Mouse (Mus musculus) midbrain, embryonic 10.5 days (tissue): ENCODE results near the gene Aldh9a1. TPM values are rescaled to one million over a fixed set of nuclear protein-coding genes. Genes with fewer than 3 reads are reported as not detected.

ENCODE experiments used
- DNase-seq: peaks from one replicate; pipeline ENCODE4 v3.0.0-alpha.2; 2017; ENCODE audit warnings: low spot score
- H3K27ac ChIP-seq: fragments of 300-500 bp; sonication (generic); replicated peaks from 2 replicates; pipeline ENCODE4 v1.5.1; 2016; ENCODE audit warnings: mild to moderate bottlenecking
- H3K27me3 ChIP-seq: fragments of 300-500 bp; sonication (generic); 2 replicates; pipeline ENCODE4 v1.6.1; 2016; ENCODE audit warnings: low read depth, mild to moderate bottlenecking; ENCODE audit not compliant: poor library complexity, severe bottlenecking
- H3K36me3 ChIP-seq: fragments of 300-500 bp; sonication (generic); 2 replicates; pipeline ENCODE4 v1.6.1; 2016; ENCODE audit warnings: mild to moderate bottlenecking, moderate library complexity
- H3K4me1 ChIP-seq: fragments of 300-500 bp; sonication (generic); 2 replicates; pipeline ENCODE4 v1.6.1; 2016
- H3K4me3 ChIP-seq: fragments of 300-500 bp; sonication (generic); 2 replicates; pipeline ENCODE4 v1.5.1; 2016; ENCODE audit warnings: mild to moderate bottlenecking, moderate library complexity
- H3K9me3 ChIP-seq: fragments of 300-500 bp; sonication (generic); replicated peaks from 2 replicates; pipeline ENCODE4 v1.6.1; 2016; ENCODE audit warnings: mild to moderate bottlenecking
- WGBS: fragments of 180-500 bp; shearing (Covaris S2); methylation state at CpG from one replicate; pipeline ENCODE4 v1.1.7; 2016; 5-methylcytosine and 5-hydroxymethylcytosine counted together
- polyA plus RNA-seq: library from polyadenylated mRNA; unstranded; fragments of >200 nt; fragmentation: Nextera tagmentation; extraction: Ambion mirVana; gene quantifications from 2 replicates; pipeline ENCODE4 v1.2.1, GENCODE M21; 2016

Aldh9a1 gene
- polyA plus RNA-seq, 1 experiment from 2014 or later = 46.5 TPM

DNA sequence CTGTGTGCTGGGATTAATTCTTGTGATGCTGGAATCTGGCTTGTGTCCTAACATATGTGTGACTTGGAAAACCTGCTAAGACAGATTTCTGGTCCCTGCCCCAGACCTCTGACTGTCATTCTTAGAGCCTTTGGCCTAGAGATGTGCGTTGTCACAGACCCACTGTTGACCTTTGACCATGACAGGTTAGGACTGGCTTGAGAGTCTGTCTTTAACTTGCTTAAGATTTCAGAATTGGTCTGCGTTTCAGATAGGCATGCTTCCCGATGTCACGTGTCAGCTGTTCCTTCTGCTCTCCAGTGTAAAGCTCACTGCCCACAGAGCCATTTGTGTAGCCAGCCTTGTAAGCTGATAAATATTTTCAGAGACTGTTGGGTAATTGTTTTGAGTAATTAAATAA, 13.0 kb downstream of the Aldh9a1 start:
- peaks cover 66% of the 10 kb centered on the region for H3K36me3 ChIP-seq
- 89% methylated on average over 4 of the region's 4 CpGs for WGBS
- no peaks in the 10 kb centered on the region for H3K9me3 ChIP-seq
- H3K27me3 ChIP-seq = no peaks in the 10 kb centered on the region
- H3K4me3 ChIP-seq = no peak overlapping the region
- H3K4me1 ChIP-seq = 0 out of 2 replicates have a peak, but pooled peaks cover 3% of the 10 kb centered on the region
- H3K27ac ChIP-seq = no peak overlapping the region
- no peak for DNase-seq

DNA sequence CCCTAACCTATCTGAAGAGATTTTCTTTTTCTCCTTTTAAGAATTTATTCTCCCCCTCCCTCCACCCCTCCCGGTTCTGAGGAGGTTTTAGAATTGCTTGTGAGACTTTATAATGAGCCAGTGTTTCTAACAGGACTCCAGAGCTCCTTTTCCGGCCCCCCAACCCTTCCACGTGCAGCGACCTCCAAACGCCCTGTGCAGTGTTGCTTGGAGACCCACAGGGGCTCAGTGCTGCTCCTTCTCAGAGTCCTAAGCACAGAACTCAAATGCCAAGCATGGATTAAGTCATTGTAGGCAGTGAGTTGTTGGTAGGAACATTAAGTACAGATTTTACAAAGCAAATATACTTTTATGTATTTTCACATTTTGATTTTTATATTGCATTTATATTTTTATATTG, 13.5 kb downstream of the Aldh9a1 start:
- WGBS = 79% methylated on average over 5 of the region's 5 CpGs
- 0 out of 2 replicates have a peak, but pooled peaks cover 3% of the 10 kb centered on the region for H3K4me1 ChIP-seq
- DNase-seq = no peak
- peaks cover 61% of the 10 kb centered on the region for H3K36me3 ChIP-seq
- no peak overlapping the region for H3K4me3 ChIP-seq
- H3K9me3 ChIP-seq = no peaks in the 10 kb centered on the region
- H3K27me3 ChIP-seq = no peaks in the 10 kb centered on the region
- H3K27ac ChIP-seq = no peak overlapping the region

DNA sequence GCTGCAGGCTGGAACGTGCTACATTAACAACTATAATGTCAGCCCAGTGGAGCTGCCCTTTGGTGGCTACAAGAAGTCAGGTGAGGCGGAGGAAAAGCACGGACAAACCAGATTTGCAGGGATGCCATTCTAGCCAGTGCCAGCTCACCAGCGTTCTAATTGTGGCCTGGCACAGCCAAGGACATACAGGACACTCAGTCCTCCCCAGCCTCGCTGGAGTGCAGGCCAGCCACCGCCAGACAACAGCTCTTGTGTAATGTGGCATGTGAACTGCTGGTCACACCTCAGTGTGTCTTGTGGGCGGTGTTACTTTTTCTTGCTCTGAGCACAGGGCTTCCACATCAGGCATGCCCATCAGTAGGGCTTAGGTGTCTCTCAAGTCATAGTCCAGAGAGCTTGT, 16.0 kb downstream of the Aldh9a1 start:
- peaks cover 45% of the 10 kb centered on the region for H3K36me3 ChIP-seq
- H3K9me3 ChIP-seq = no peaks in the 10 kb centered on the region
- H3K27ac ChIP-seq = no peak overlapping the region
- H3K27me3 ChIP-seq = no peaks in the 10 kb centered on the region
- DNase-seq = no peak
- 91% methylated on average over 7 of the region's 7 CpGs for WGBS
- 0 out of 2 replicates have a peak, but pooled peaks cover 3% of the 10 kb centered on the region for H3K4me1 ChIP-seq
- no peak overlapping the region for H3K4me3 ChIP-seq

GRCm38 (mm10) chr1:167366621-167367020, 16.8 kb downstream of the Aldh9a1 start:
- DNase-seq = no peak
- H3K27me3 ChIP-seq = no peaks in the 10 kb centered on the region
- no peaks in the 10 kb centered on the region for H3K9me3 ChIP-seq
- peaks cover 38% of the 10 kb centered on the region for H3K36me3 ChIP-seq
- WGBS = 92% methylated on average over 6 of the region's 6 CpGs
- no peak overlapping the region for H3K27ac ChIP-seq
- H3K4me1 ChIP-seq = 0 out of 2 replicates have a peak, but pooled peaks cover 3% of the 10 kb centered on the region
- no peak overlapping the region for H3K4me3 ChIP-seq

DNA sequence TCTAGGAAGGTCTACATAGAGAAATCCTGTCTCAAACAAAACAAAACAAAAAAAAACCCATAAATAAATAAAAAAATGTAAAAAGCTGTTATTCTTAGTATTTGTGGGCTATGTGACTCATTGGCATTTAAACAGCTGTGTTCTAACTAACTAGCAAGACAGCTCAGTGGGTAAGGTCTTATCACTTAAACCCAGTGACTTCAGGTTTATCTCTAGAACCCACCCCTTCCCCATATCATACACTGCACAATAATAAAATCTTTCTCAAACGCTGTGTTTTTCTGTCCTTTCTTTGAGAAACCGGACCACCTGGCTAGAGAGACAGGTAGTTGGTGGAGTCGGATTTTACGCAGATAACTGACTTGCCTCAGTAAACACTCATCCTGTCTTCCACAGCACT, 18.2 kb downstream of the Aldh9a1 start:
- H3K27me3 ChIP-seq = no peaks in the 10 kb centered on the region; the same call in 1 of the 2 replicates
- no peak overlapping the region for H3K4me3 ChIP-seq
- no peak overlapping the region for H3K27ac ChIP-seq
- H3K9me3 ChIP-seq = no peaks in the 10 kb centered on the region
- H3K4me1 ChIP-seq = 0 out of 2 replicates have a peak, but pooled peaks cover 3% of the 10 kb centered on the region
- DNase-seq = no peak
- peaks cover 34% of the 10 kb centered on the region for H3K36me3 ChIP-seq
- 85% methylated on average over 4 of the region's 4 CpGs for WGBS

- Histone ChIP-seq H3K4me1 (no peaks in the 10 kb centered on the region), H3K27ac (no peak overlapping the region), H3K9me3 (no peaks in the 10 kb centered on the region), H3K36me3 (peaks cover 31% of the 10 kb centered on the region), H3K4me3 (no peak overlapping the region), H3K27me3 (peaks cover 1% of the 10 kb centered on the region; the same call in 1 of the 2 replicates)
- WGBS = 90% methylated on average over 7 of the region's 7 CpGs
- no peak for DNase-seq
Measured at GRCm38 (mm10) chr1:167368513-167368912, 18.7 kb downstream of the Aldh9a1 start.

- Histone ChIP-seq H3K27me3 (peaks cover 9% of the 10 kb centered on the region), H3K9me3 (no peaks in the 10 kb centered on the region), H3K27ac (no peak overlapping the region), H3K4me3 (no peak overlapping the region), H3K4me1 (peaks cover 11% of the 10 kb centered on the region), H3K36me3 (peaks cover 24% of the 10 kb centered on the region)
- 14% methylated on average over 7 of the region's 7 CpGs for WGBS
- DNase-seq = peak; percentile 81
Measured at GRCm38 (mm10) chr1:167369905-167370304, 20.1 kb downstream of the Aldh9a1 start.

- 95% methylated on average over 7 of the region's 7 CpGs for WGBS
- peaks cover 13% of the 10 kb centered on the region for H3K4me1 ChIP-seq
- DNase-seq = no peak
- no peaks in the 10 kb centered on the region for H3K9me3 ChIP-seq
- no peak overlapping the region for H3K27ac ChIP-seq
- peaks cover 23% of the 10 kb centered on the region for H3K27me3 ChIP-seq
- no peak overlapping the region for H3K4me3 ChIP-seq
- peaks cover 6% of the 10 kb centered on the region for H3K36me3 ChIP-seq
Measured at GRCm38 (mm10) chr1:167372739-167373138, 22.9 kb downstream of the Aldh9a1 start.

DNA sequence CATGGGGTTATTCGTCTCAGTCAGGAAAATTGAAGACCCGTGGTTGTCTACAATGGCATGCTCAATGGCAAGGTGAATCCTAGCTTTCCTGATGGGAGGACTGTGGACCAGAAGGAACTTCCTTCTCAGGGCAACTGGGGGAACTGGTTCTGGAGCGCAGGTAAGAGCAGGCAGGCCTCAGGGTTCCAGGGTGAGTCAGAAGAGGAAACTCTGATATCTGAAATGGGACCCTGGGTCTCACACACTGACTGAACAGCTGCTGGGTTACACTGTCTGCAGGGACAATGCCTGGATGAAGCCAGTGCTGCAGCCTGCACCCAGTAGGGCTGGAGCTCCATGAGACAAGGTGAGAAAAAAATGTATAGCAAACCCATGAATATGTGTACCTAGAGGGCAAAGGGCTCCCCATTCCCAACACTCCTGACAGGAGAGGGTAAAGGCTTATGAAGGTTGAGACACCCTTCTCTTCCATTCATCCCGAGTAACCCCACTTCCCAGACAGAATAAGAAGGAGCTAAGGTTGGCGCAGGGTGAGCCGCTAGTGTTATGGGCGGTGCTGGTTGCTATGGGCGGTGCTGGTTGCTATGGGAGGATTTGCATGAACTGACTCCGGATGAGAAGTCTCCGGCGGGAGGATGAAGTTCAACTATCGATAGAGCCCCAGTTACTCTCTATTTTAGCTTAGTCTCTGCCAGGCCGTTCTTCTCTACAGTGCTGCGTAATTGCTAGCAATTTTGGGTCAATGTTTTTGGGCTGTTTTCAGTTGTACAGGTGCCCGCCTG, 24.4 kb downstream of the Aldh9a1 start:
- 19% methylated on average over 15 of the region's 15 CpGs for WGBS
- Histone ChIP-seq H3K36me3 (peaks cover 6% of the 10 kb centered on the region), H3K9me3 (no peaks in the 10 kb centered on the region), H3K27ac (no peak overlapping the region), H3K27me3 (peaks cover 23% of the 10 kb centered on the region), H3K4me1 (peaks cover 13% of the 10 kb centered on the region), H3K4me3 (peak overlapping the region; percentile 22; the same call in 1 of the 2 replicates)
- peak; percentile 80 for DNase-seq

GRCm38 (mm10) chr1:167374942-167375341, 25.2 kb downstream of the Aldh9a1 start:
- Histone ChIP-seq H3K27ac (no peak overlapping the region), H3K36me3 (peaks cover 6% of the 10 kb centered on the region), H3K4me1 (peaks cover 16% of the 10 kb centered on the region), H3K27me3 (peaks cover 23% of the 10 kb centered on the region), H3K4me3 (no peak overlapping the region), H3K9me3 (no peaks in the 10 kb centered on the region)
- no peak for DNase-seq
- 66% methylated on average over 2 of the region's 2 CpGs for whole genome bisulfite sequencing

- WGBS = 80% methylated on average over 6 of the region's 6 CpGs
- Histone ChIP-seq H3K4me1 (peaks cover 23% of the 10 kb centered on the region), H3K27me3 (peaks cover 23% of the 10 kb centered on the region), H3K27ac (no peak overlapping the region), H3K36me3 (peaks cover 6% of the 10 kb centered on the region), H3K9me3 (no peaks in the 10 kb centered on the region), H3K4me3 (no peak overlapping the region)
- no peak for DNase-seq
Measured at GRCm38 (mm10) chr1:167378019-167378418, 28.2 kb downstream of the Aldh9a1 start.

- Histone ChIP-seq H3K27me3 (peaks cover 15% of the 10 kb centered on the region), H3K9me3 (no peaks in the 10 kb centered on the region), H3K4me3 (no peak overlapping the region), H3K27ac (no peak overlapping the region), H3K36me3 (peaks cover 6% of the 10 kb centered on the region), H3K4me1 (peaks cover 16% of the 10 kb centered on the region)
- no peak for DNase-seq
- WGBS = 68% methylated on average over 5 of the region's 5 CpGs
Measured at GRCm38 (mm10) chr1:167379751-167380150, 30.0 kb downstream of the Aldh9a1 start.

GRCm38 (mm10) chr1:167380223-167380622, 30.4 kb downstream of the Aldh9a1 start:
- Histone ChIP-seq H3K27ac (no peak overlapping the region), H3K9me3 (no peaks in the 10 kb centered on the region), H3K36me3 (peaks cover 6% of the 10 kb centered on the region), H3K27me3 (peaks cover 11% of the 10 kb centered on the region), H3K4me3 (no peak overlapping the region), H3K4me1 (peaks cover 14% of the 10 kb centered on the region)
- WGBS = 81% methylated on average over 2 of the region's 2 CpGs
- no peak for DNase-seq
